Mouse (Mus musculus): ENCODE measurements around the gene Pias3.
"Not testable (repeated sequence)": the region's sequence is repeated elsewhere in the genome, so short reads cannot be mapped to it uniquely, and the experiment has no call there.

Pias3 gene

DNA sequence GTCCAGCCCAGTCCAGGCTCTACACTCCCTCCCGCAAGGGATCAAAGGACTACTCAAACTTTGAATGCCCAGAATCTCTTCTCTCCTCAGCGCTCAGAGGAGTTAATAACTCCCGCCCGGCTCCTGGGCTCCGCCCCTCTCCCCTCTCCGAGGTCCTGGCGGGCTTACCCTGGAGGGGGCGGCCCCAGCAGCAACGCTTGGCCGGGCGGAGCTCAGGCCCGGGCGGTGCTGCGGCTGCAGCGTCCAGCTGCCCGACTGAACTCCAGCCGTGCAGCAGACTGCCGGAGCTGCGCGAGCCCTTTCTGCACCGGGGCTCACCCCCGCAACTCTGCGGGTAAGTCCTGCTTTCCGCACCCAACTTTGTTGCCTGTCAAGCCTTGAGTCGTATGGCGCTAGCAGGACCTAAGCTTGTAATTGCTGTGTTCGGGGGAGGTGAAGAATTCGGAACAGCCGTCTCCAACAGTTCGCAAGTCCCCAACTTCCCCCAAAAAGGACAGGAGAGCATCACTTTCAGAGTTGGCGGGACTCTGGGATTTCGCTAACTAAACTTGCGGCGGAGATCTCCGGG lies at the start of gene Pias3:
Gene Pias3 (plus strand): TSS at position 187 of the 568 bp plus-strand sequence.
- TF ChIP-seq NANOG (IDR thresholded peaks at IDR 0.05; ENCODE audit: borderline replicate concordance, low read length) (no peak), CTCF (conservative IDR thresholded peaks at IDR 0.05; ENCODE audit: low read length) (no peak), POU5F1 (IDR thresholded peaks at IDR 0.05; ENCODE audit: borderline replicate concordance, low read length) (no peak)
- Histone ChIP-seq H3K4me3 (replicated peaks; ENCODE audit: low read length) (peak within 1 kb of the TSS; percentile 98), H3K9me3 (ENCODE audit: low read length) (no peaks in the 10 kb centered on the region), H3K4me1 (replicated peaks; ENCODE audit: low read depth, low read length) (peaks cover 76% of the 10 kb centered on the region), H3K27me3 (ENCODE audit: insufficient read depth, low read length) (no peaks in the 10 kb centered on the region), H3K36me3 (ENCODE audit: insufficient read depth, low read length) (peaks cover 13% of the 10 kb centered on the region)

DNA sequence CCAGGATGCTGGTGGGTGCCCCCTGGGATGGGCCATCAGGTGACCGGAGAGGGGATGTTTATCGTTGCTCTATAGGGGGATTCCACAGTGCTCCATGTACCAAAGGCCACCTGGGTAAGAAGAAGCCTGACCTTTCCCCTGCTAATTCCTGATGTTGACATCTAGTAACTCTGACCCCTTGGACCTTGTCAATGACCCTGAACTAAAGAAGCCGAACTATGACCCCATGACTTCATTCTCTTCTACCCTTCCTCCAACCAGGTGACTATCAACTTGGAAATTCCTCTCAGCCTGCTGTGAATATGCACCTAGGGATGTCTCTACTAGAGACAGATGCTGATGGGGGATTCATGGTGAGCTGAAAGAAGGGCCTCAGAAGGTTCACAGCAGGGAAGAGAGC lies 48.8 kb upstream of the Pias3 start:
- TF ChIP-seq CTCF (conservative IDR thresholded peaks at IDR 0.05; ENCODE audit: low read length), result no peak
- no peak for TF ChIP-seq NANOG (IDR thresholded peaks at IDR 0.05; ENCODE audit: borderline replicate concordance, low read length)
- no peak for TF ChIP-seq POU5F1 (IDR thresholded peaks at IDR 0.05; ENCODE audit: borderline replicate concordance, low read length)
- Histone ChIP-seq H3K36me3 (ENCODE audit: insufficient read depth, low read length) (peaks cover 25% of the 10 kb centered on the region), H3K4me3 (replicated peaks; ENCODE audit: low read length) (no peak overlapping the region), H3K27me3 (ENCODE audit: insufficient read depth, low read length) (no peaks in the 10 kb centered on the region), H3K9me3 (ENCODE audit: low read length) (no peaks in the 10 kb centered on the region), H3K4me1 (replicated peaks; ENCODE audit: low read depth, low read length) (peaks cover 40% of the 10 kb centered on the region)

GRCm38 (mm10) chr3:96660901-96661300 lies 35.3 kb upstream of the Pias3 start:
- no peak overlapping the region for H3K4me3 ChIP-seq (replicated peaks; ENCODE audit: low read length)
- H3K36me3 ChIP-seq (ENCODE audit: insufficient read depth, low read length), result no peaks in the 10 kb centered on the region
- TF ChIP-seq CTCF (conservative IDR thresholded peaks at IDR 0.05; ENCODE audit: low read length), result no peak
- TF ChIP-seq NANOG (IDR thresholded peaks at IDR 0.05; ENCODE audit: borderline replicate concordance, low read length), result no peak
- no peak for TF ChIP-seq POU5F1 (IDR thresholded peaks at IDR 0.05; ENCODE audit: borderline replicate concordance, low read length)
- peaks cover 2% of the 10 kb centered on the region; the same call in 1 of the 2 replicates for H3K27me3 ChIP-seq (ENCODE audit: insufficient read depth, low read length)
- H3K4me1 ChIP-seq (replicated peaks; ENCODE audit: low read depth, low read length), result peaks cover 31% of the 10 kb centered on the region
- H3K9me3 ChIP-seq (ENCODE audit: low read length), result no peaks in the 10 kb centered on the region

- Histone ChIP-seq H3K9me3 (ENCODE audit: low read length) (no peaks in the 10 kb centered on the region), H3K4me1 (replicated peaks; ENCODE audit: low read depth, low read length) (peaks cover 17% of the 10 kb centered on the region), H3K36me3 (ENCODE audit: insufficient read depth, low read length) (no peaks in the 10 kb centered on the region), H3K27me3 (ENCODE audit: insufficient read depth, low read length) (no peaks in the 10 kb centered on the region; the same call in 1 of the 2 replicates), H3K4me3 (replicated peaks; ENCODE audit: low read length) (peak overlapping the region; percentile 39)
- TF ChIP-seq NANOG (IDR thresholded peaks at IDR 0.05; ENCODE audit: borderline replicate concordance, low read length) (no peak), CTCF (conservative IDR thresholded peaks at IDR 0.05; ENCODE audit: low read length) (no peak), POU5F1 (IDR thresholded peaks at IDR 0.05; ENCODE audit: borderline replicate concordance, low read length) (no peak)
Measured at GRCm38 (mm10) chr3:96662731-96663316, 33.4 kb upstream of the Pias3 start.

GRCm38 (mm10) chr3:96663432-96664239 lies 32.5 kb upstream of the Pias3 start:
- Histone ChIP-seq H3K36me3 (ENCODE audit: insufficient read depth, low read length) (no peaks in the 10 kb centered on the region), H3K4me3 (replicated peaks; ENCODE audit: low read length) (peak overlapping the region; percentile 57), H3K9me3 (ENCODE audit: low read length) (no peaks in the 10 kb centered on the region), H3K4me1 (replicated peaks; ENCODE audit: low read depth, low read length) (peaks cover 15% of the 10 kb centered on the region), H3K27me3 (ENCODE audit: insufficient read depth, low read length) (no peaks in the 10 kb centered on the region; the same call in 1 of the 2 replicates)
- TF ChIP-seq NANOG (IDR thresholded peaks at IDR 0.05; ENCODE audit: borderline replicate concordance, low read length) (no peak), CTCF (conservative IDR thresholded peaks at IDR 0.05; ENCODE audit: low read length) (peak; percentile 91)

DNA sequence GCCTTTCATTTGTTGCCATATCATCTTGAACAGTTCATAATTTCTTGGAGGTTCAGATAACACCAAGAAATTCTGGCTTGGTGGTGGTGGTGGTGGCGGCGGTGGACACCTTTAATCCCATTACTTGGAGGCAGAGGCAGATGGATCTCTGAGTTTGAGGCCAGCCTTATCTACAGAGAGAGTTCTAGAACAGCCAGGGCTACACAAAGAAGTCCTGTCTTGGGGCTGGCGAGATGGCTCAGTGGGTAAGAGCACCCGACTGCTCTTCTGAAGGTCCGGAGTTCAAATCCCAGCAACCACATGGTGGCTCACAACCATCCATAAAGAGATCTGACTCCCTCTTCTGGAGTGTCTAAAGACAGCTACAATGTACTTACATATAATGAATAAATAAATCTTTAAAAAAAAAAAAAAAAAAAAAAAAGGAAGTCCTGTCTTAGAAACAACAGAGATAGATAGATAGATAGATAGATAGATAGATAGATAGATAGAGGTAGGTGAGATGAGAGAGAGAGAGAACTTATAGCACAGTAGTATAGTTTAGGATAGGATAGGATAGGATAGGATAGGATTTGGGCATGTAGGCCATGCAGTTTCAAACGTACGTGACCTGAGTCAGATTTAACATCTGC lies 30.3 kb upstream of the Pias3 start:
- not testable (repeated sequence) for H3K4me3 ChIP-seq (replicated peaks; ENCODE audit: low read length); H3K27me3 ChIP-seq (ENCODE audit: insufficient read depth, low read length); H3K36me3 ChIP-seq (ENCODE audit: insufficient read depth, low read length); H3K9me3 ChIP-seq (ENCODE audit: low read length)
- peaks cover 32% of the 10 kb centered on the region for H3K4me1 ChIP-seq (replicated peaks; ENCODE audit: low read depth, low read length)

GRCm38 (mm10) chr3:96666916-96667315 lies 29.3 kb upstream of the Pias3 start:
- TF ChIP-seq NANOG (IDR thresholded peaks at IDR 0.05; ENCODE audit: borderline replicate concordance, low read length), result no peak
- no peak for TF ChIP-seq POU5F1 (IDR thresholded peaks at IDR 0.05; ENCODE audit: borderline replicate concordance, low read length)
- no peak for TF ChIP-seq CTCF (conservative IDR thresholded peaks at IDR 0.05; ENCODE audit: low read length)
- Histone ChIP-seq H3K4me3 (replicated peaks; ENCODE audit: low read length) (no peak overlapping the region), H3K27me3 (ENCODE audit: insufficient read depth, low read length) (peaks cover 9% of the 10 kb centered on the region; the same call in 1 of the 2 replicates), H3K4me1 (replicated peaks; ENCODE audit: low read depth, low read length) (peaks cover 43% of the 10 kb centered on the region), H3K9me3 (ENCODE audit: low read length) (no peaks in the 10 kb centered on the region), H3K36me3 (ENCODE audit: insufficient read depth, low read length) (no peaks in the 10 kb centered on the region)

GRCm38 (mm10) chr3:96667316-96667715 lies 28.9 kb upstream of the Pias3 start:
- H3K4me1 ChIP-seq (replicated peaks; ENCODE audit: low read depth, low read length), result peaks cover 46% of the 10 kb centered on the region
- H3K36me3 ChIP-seq (ENCODE audit: insufficient read depth, low read length), result no peaks in the 10 kb centered on the region
- TF ChIP-seq NANOG (IDR thresholded peaks at IDR 0.05; ENCODE audit: borderline replicate concordance, low read length) (no peak), CTCF (conservative IDR thresholded peaks at IDR 0.05; ENCODE audit: low read length) (peak; percentile 70)
- no peak overlapping the region for H3K4me3 ChIP-seq (replicated peaks; ENCODE audit: low read length)
- peaks cover 9% of the 10 kb centered on the region; the same call in 1 of the 2 replicates for H3K27me3 ChIP-seq (ENCODE audit: insufficient read depth, low read length)
- H3K9me3 ChIP-seq (ENCODE audit: low read length), result no peaks in the 10 kb centered on the region
